Mouse (Mus musculus) megakaryocyte progenitor cell, adult 5-6 weeks (primary cell): Measurements from ENCODE around the gene D130043K22Rik. TPM values are rescaled to one million over a fixed set of nuclear protein-coding genes. Genes with fewer than 3 reads are reported as not detected.
"Not testable (repeated sequence)": the region's sequence is repeated elsewhere in the genome, so short reads cannot be mapped to it uniquely, and the experiment has no call there.

Experiments
- ATAC-seq: replicated peaks from 2 replicates; pipeline ENCODE4 v1.8.0; 2016; ENCODE audit warnings: mild to moderate bottlenecking, moderate TSS enrichment, inconsistent platforms; ENCODE audit not compliant: poor library complexity
- total RNA-seq, 2 experiments: library from RNA; stranded (forward) in 1 of 2; stranded (reverse) in 1 of 2; fragments of 157-497, 149-512 nt in 1 of 2; fragments of 200-1000 nt in 1 of 2; gene quantifications; 2 replicates each; pipeline versions ENCODE4 v1.2.3 to v1.2.4; 2015 to 2017

Gene D130043K22Rik
- total RNA-seq, 2 experiments from 2014 or later: not detected

GRCm38 (mm10) chr13:24831353-24832130, 13.4 kb upstream of the D130043K22Rik start, which contains the start of the genes Acot13 and Tdp2:
Acot13 (minus strand) TSS chr13:24831540.
Tdp2 (plus strand) TSS chr13:24831679.
- peak; percentile 96 for ATAC-seq

GRCm38 (mm10) chr13:24832131-24832810, 12.7 kb upstream of the D130043K22Rik start:
- no peak for ATAC-seq

- ATAC-seq: no peak
Observed at GRCm38 (mm10) chr13:24832811-24833155, 12.2 kb upstream of the D130043K22Rik start.

- not testable (repeated sequence) for ATAC-seq
Observed at GRCm38 (mm10) chr13:24837765-24838164, 7.2 kb upstream of the D130043K22Rik start.

- no peak for ATAC-seq
Observed at GRCm38 (mm10) chr13:24839831-24840230, 5.1 kb upstream of the D130043K22Rik start.

DNA sequence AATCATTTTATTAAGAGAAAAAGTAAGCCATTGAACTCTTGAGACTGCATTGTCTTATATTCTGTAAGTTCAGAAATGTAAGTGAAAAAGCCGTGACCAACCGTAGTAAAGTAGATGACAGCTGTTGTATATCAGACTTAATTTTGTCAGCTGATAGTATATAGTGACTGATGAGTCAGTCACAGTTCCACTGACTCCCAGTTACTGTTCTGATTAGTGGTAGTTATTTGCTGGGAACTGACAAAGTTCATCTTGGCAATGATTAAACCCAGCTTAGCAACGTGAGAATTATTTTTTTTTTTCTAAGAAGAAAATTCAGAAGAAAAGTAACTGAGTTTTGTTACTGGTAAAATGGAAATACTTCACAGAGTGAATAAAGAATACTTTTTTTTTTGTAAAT, 3.2 kb upstream of the D130043K22Rik start:
- ATAC-seq: no peak

GRCm38 (mm10) chr13:24849318-24849717, 4.4 kb downstream of the D130043K22Rik start:
- ATAC-seq: no peak

- ATAC-seq: no peak
Observed at GRCm38 (mm10) chr13:24851989-24852388, 7.1 kb downstream of the D130043K22Rik start.

DNA sequence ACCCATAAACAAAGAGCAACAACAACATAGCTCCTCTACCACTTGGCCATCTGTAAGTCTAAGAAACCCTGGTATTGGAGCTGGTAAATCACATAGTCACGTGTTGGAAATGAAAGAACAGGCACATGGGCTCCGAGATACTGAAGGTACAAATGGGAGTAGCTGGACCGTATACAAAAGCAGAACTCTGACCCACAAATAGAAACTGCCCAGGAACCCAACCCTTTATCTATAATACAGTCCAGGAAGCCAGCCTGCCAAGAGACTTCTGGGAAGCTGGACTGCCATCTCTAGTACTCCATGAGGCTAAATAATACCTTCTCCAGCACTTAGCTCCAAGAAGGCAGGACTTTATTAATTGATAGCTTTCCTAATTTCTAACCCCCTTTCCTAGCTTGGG, 7.6 kb downstream of the D130043K22Rik start:
- ATAC-seq: no peak

DNA sequence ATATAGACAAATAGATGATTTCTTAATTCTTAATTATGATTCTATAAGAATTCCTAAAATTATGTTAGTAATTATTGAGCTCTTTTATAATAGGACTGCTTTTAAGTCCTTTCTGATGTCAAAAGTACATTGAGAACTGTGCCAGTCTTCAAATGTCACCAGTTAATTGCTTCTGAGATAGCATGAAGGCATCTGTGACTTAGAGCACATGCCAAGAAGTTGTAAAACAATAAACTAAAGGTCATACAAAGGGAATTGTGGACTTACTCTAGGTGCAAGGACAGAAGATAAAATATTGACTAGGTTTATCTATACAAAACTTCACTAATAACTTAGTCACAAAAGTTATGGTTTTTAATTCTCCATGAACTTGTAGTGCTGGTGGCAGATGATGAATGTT, 14.2 kb downstream of the D130043K22Rik start:
- ATAC-seq: no peak

- no peak for ATAC-seq
Observed at GRCm38 (mm10) chr13:24861084-24861483, 16.1 kb downstream of the D130043K22Rik start.

GRCm38 (mm10) chr13:24862021-24862420, 17.1 kb downstream of the D130043K22Rik start:
- ATAC-seq: no peak

GRCm38 (mm10) chr13:24862520-24862919, 17.6 kb downstream of the D130043K22Rik start:
- ATAC-seq: peak; percentile 71

- ATAC-seq: no peak
Observed at GRCm38 (mm10) chr13:24866430-24867402, 21.8 kb downstream of the D130043K22Rik start.

DNA sequence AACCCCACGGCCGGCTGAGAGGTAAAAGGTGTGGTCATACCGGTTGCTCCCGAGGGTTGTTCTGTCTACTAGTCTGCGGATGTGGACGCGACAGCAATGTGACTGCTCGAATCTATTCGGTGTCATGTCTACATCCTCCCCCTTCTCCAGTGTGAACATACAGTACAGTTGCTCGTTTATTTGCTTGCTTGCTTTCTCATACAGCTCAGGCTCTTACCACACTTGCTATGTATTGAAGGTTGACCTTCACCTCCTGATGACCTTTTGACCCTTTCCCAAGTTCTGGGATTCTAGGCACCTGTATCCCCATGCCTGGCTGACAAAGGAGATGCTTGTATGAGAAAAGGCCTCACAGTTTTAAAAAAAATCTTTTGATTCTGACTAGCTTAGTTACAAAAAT, 22.9 kb downstream of the D130043K22Rik start:
- no peak for ATAC-seq

DNA sequence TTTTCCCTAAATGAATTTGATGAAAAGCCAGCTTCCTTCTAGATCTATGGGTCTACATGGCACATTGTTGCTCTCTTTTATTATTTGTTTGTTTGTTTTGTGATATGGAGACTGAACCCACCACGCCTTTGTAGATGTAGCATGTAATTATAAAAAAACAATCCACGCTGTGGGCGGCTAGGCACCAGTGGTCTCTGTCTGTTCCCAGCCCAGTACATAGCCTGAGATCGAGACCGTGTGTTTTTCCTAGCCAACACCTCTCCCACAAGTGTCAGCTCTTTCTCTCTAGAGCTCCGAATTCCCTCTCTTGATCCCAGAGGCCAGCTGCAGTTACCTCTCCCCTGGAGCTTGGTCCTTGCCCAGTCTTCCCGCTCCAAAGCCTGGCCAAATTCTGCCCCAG, 23.3 kb downstream of the D130043K22Rik start:
- no peak for ATAC-seq

DNA sequence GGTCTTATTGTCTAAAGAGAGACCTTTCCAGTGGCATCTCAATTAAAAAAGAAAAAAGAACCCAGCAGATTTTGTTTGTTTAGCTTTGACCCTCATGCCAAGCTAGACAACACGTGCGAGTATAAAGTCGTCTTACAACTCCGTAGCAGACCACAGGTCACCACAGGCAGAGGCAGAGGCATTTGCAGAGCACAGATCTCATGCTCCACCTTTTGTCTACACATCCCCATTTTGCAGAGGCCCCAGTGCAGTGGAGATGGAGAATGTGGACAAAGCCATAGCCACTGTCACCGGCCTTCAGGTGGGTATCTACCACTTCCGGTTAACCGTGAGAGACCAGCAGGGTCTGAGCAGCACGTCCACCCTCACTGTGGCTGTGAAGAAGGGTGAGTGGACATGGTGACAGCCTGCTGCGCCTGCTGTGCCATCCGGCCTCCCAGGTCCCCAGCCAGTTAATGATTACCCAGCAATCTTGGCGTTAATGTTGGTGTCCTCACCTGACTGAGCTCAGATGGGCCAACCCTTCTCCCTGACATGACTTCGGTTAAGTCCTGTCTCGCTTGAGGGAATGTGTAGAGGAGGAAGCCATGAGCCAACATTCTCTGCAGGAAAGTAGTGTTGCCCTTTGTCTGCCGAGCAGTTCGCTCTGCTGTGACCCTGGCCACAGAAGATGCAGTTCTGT, 34.6 kb downstream of the D130043K22Rik start:
- ATAC-seq: no peak

DNA sequence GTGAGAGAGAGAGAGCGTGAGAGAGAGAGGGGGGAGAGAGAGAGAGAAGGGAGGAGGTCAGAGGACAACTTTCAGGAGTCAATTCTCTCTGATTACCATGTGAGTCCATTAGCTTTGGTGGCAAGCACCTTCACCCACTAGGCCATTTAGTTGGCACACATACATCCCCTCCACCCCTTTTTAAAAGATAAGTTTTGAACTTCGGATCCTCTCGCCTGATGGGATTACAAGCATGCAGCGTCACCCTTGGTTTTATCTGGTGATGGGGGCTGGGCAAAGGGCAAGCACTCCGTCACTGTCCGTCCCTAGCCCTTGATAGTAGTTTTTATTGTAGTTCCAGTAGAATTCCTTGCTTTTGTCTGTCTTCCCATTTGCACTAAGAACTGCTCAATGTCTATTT, 35.3 kb downstream of the D130043K22Rik start:
- ATAC-seq: no peak

DNA sequence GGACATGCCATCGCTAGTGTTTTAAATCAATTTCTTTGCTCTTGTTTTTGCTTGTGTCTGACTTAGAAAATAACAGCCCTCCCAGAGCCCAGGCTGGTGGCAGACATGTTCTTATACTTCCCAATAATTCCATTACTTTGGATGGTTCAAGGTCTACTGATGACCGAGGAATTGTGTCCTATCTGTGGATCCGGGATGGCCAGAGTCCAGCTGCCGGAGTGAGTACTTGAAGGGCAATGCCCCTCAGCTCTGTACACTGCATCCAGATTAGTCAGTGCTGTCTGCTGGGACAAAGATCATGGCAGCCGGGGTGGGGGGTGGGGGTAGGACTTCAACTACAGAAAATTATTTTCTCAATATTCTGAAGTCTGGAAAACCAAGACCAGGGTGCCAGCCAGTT, 35.8 kb downstream of the D130043K22Rik start:
- no peak for ATAC-seq

DNA sequence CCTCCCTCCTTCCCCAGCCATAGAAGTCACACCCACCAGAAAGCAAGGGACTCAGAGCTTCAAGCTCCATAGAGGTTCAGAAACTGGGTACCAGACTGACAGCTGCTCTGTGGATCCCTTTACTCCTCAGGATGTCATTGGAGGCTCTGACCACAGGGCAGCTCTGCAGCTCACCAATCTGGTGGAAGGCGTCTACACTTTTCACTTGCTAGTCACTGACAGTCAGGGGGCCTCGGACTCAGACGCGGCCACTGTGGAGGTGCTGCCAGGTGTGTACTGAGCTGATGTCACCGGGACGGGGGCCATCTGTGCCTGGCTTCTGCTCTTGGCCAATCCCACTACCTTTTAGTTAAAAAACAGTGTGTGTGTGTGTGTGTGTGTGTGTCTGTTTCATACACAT, 37.5 kb downstream of the D130043K22Rik start:
- no peak for ATAC-seq

DNA sequence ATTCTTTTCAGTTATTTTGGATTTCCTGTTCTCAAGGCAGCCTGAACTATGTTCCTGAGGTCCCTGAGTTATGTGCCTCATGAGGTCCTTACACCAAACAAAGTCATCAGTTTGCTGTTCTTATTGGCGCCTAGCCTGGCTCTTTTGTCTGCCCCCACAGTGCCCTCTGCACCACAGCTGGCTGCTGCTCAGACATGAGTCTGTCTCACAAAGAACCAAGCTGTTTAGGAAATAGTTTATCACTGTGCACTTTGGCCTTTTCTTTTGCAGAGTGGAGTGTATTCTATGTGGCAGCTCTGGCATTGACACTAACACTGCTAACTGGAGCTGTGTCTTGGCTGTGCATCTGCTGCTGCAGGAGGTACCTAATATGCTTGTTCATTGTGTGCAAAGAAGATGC, 44.6 kb downstream of the D130043K22Rik start:
- no peak for ATAC-seq
